Mouse (Mus musculus) lung, embryonic 16.5 days (tissue): Measurements from ENCODE around the gene Sass6. TPM values are rescaled to one million over a fixed set of nuclear protein-coding genes. Genes with fewer than 3 reads are reported as not detected.
A peak's percentile ranks its signal among the peaks of the same experiment; 100 is the strongest.
"Not testable (repeated sequence)": the region's sequence is repeated elsewhere in the genome, so short reads cannot be mapped to it uniquely, and the experiment has no call there.

Source experiments
- ATAC-seq: fragments of 200-750 bp; cut with Nextera tagmentation; 2 replicates; pipeline ENCODE4 v1.8.0; 2017; ENCODE audit warnings: low read depth, mild to moderate bottlenecking, moderate library complexity
- H3K27ac ChIP-seq: fragments of 300-500 bp; sonication (generic); 2 replicates; pipeline ENCODE4 v1.5.1; 2014; ENCODE audit warnings: mild to moderate bottlenecking, control low read depth, low read length
- H3K27me3 ChIP-seq: fragments of 300-500 bp; sonication (generic); 2 replicates; pipeline ENCODE4 v1.6.1; 2014; ENCODE audit warnings: low read depth, low read length, mixed read lengths; ENCODE audit not compliant: control insufficient read depth, insufficient read depth
- H3K36me3 ChIP-seq: fragments of 300-500 bp; sonication (generic); 2 replicates; pipeline ENCODE4 v1.6.1; 2014; ENCODE audit warnings: low read length; ENCODE audit not compliant: control insufficient read depth, insufficient read depth
- H3K4me1 ChIP-seq: fragments of 300-500 bp; sonication (generic); replicated peaks from 2 replicates; pipeline ENCODE4 v1.6.1; 2014; ENCODE audit warnings: low read length, mixed read lengths; ENCODE audit not compliant: control insufficient read depth, insufficient read depth
- H3K4me2 ChIP-seq: fragments of 300-500 bp; sonication (generic); 2 replicates; pipeline ENCODE4 v1.6.1; 2014; ENCODE audit warnings: low read depth, low read length, control low read depth
- H3K4me3 ChIP-seq: fragments of 300-500 bp; sonication (generic); 2 replicates; pipeline ENCODE4 v1.5.1; 2014; ENCODE audit warnings: mild to moderate bottlenecking, low read length, control low read depth
- H3K9ac ChIP-seq: fragments of 300-500 bp; sonication (generic); 2 replicates; pipeline ENCODE4 v1.6.1; 2014; ENCODE audit warnings: low read length, control low read depth
- H3K9me3 ChIP-seq: fragments of 300-500 bp; sonication (generic); 2 replicates; pipeline ENCODE4 v1.6.1; 2016; ENCODE audit warnings: low read length; ENCODE audit not compliant: control insufficient read depth
- whole genome bisulfite sequencing: fragments of 180-500 bp; shearing (Covaris S2); extraction: QIAGEN DNeasy Blood & Tissue Kit; methylation state at CpG from one replicate; pipeline ENCODE4 v1.1.7; 2014; 5-methylcytosine and 5-hydroxymethylcytosine counted together
- polyA plus RNA-seq: library from polyadenylated mRNA; unstranded; fragments of >200 nt; fragmentation: Nextera tagmentation; extraction: Ambion mirVana; gene quantifications from 2 replicates; pipeline ENCODE4 v1.2.1, GENCODE M21; 2015

Sass6 gene
- polyA plus RNA-seq, 1 experiment from 2014 or later, result 29.2 TPM

GRCm38 (mm10) chr3:116656184-116656965, 61.6 kb downstream of the Sass6 start:
- H3K4me2 ChIP-seq, result no peak overlapping the region; the same call in 1 of the 2 replicates
- 60% methylated on average over 7 of the region's 7 CpGs for WGBS
- no peaks in the 10 kb centered on the region for H3K9me3 ChIP-seq

GRCm38 (mm10) chr3:116658928-116659565, 64.3 kb downstream of the Sass6 start:
- Histone ChIP-seq H3K4me2 (no peak overlapping the region), H3K4me3 (no peak overlapping the region), H3K36me3 (no peaks in the 10 kb centered on the region), H3K9me3 (no peaks in the 10 kb centered on the region), H3K27ac (no peak overlapping the region), H3K9ac (no peak overlapping the region), H3K4me1 (peaks cover 28% of the 10 kb centered on the region), H3K27me3 (no peaks in the 10 kb centered on the region)
- ATAC-seq, result no peak
- 77% methylated on average over 15 of the region's 15 CpGs for WGBS

More at GRCm38 (mm10) chr3:116656184-116656965, 61.6 kb downstream of the Sass6 start:
- Histone ChIP-seq H3K4me3 (no peak overlapping the region), H3K4me1 (peaks cover 24% of the 10 kb centered on the region), H3K27me3 (no peaks in the 10 kb centered on the region), H3K27ac (no peak overlapping the region), H3K36me3 (no peaks in the 10 kb centered on the region), H3K9ac (no peak overlapping the region)
- no peak for ATAC-seq

GRCm38 (mm10) chr3:116659856-116660430, 65.2 kb downstream of the Sass6 start:
- Histone ChIP-seq H3K27ac (no peak overlapping the region), H3K36me3 (no peaks in the 10 kb centered on the region), H3K9me3 (no peaks in the 10 kb centered on the region), H3K4me1 (peaks cover 28% of the 10 kb centered on the region), H3K9ac (no peak overlapping the region), H3K4me2 (no peak overlapping the region), H3K4me3 (no peak overlapping the region), H3K27me3 (no peaks in the 10 kb centered on the region)
- WGBS, result 79% methylated on average over 13 of the region's 13 CpGs
- ATAC-seq, result no peak

GRCm38 (mm10) chr3:116661288-116661869, 66.6 kb downstream of the Sass6 start:
- Histone ChIP-seq H3K4me3 (peak overlapping the region; percentile 83), H3K27me3 (no peaks in the 10 kb centered on the region), H3K27ac (peak overlapping the region; percentile 90), H3K4me1 (peaks cover 24% of the 10 kb centered on the region), H3K36me3 (no peaks in the 10 kb centered on the region), H3K9me3 (no peaks in the 10 kb centered on the region), H3K9ac (peak overlapping the region; percentile 92), H3K4me2 (peak overlapping the region; percentile 73)
- WGBS, result 2% methylated on average over 16 of the region's 16 CpGs
- ATAC-seq, result no peak

GRCm38 (mm10) chr3:116661870-116662414, 67.2 kb downstream of the Sass6 start:
- under 1% methylated on average over 55 of the region's 68 CpGs for WGBS

GRCm38 (mm10) chr3:116662463-116662863, 67.7 kb downstream of the Sass6 start, which contains the start of gene Mfsd14a:
TSS of gene Mfsd14a (minus strand) at chr3:116662677.
- Histone ChIP-seq H3K4me3 (peak within 1 kb of the TSS; percentile 83), H3K4me2 (peak within 1 kb of the TSS; percentile 73), H3K9ac (peak within 1 kb of the TSS; percentile 92), H3K36me3 (no peaks in the 10 kb centered on the region), H3K27me3 (no peaks in the 10 kb centered on the region), H3K27ac (peak within 1 kb of the TSS; percentile 90), H3K4me1 (peaks cover 22% of the 10 kb centered on the region), H3K9me3 (no peaks in the 10 kb centered on the region)
- peak; percentile 100 for ATAC-seq
- WGBS, result under 1% methylated on average over 39 of the region's 39 CpGs

More at GRCm38 (mm10) chr3:116661870-116662414, 67.2 kb downstream of the Sass6 start:
- Histone ChIP-seq H3K9ac (peak overlapping the region; percentile 92), H3K27ac (peak overlapping the region; percentile 90), H3K36me3 (no peaks in the 10 kb centered on the region), H3K9me3 (no peaks in the 10 kb centered on the region), H3K4me2 (peak overlapping the region; percentile 73), H3K27me3 (no peaks in the 10 kb centered on the region), H3K4me3 (peak overlapping the region; percentile 83), H3K4me1 (peaks cover 24% of the 10 kb centered on the region)
- ATAC-seq, result peak; percentile 89

GRCm38 (mm10) chr3:116664281-116664680, 69.5 kb downstream of the Sass6 start:
- not testable (repeated sequence) for ATAC-seq, H3K27ac ChIP-seq, H3K36me3 ChIP-seq, H3K4me3 ChIP-seq, H3K27me3 ChIP-seq, H3K9me3 ChIP-seq, H3K9ac ChIP-seq, H3K4me2 ChIP-seq
- H3K4me1 ChIP-seq, result peaks cover 13% of the 10 kb centered on the region
- 90% methylated on average over 9 of the region's 9 CpGs for WGBS
